Mouse (Mus musculus) cerebellum, postnatal 14 days (tissue): ENCODE measurements at regions not wholly inside any gene's neighbourhood (a gene's known extent, or its start where the extent isn't known, plus 50 kb on each side); places are given as distances from the start of the nearest gene placed in this dataset.

Experiments
- DNase-seq, 2 experiments: peaks; one replicate each; pipeline ENCODE4 v3.0.0; 2021; ENCODE audit warnings: mixed read lengths in 2 of 2

DNA sequence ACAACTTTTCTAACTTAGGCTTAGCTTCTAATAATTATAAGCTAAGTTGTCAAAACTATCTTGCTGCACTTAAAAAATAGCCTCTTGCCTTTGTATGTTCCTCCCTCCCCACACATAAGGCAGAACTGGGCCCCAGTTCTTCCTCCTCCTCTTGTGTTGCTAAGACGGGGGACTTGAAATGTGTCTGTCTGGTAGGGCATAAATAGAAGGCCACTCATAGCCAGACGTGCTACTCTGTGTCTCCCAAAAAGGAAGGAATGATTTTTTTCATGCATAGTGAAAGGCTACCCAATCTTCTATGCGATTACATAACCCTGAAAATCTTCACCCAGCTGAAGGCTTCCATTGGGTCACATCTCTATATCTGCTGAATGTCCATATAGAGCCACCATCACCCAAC, 183.5 kb downstream of the Hsfy2 start:
- DNase-seq: no peak

DNA sequence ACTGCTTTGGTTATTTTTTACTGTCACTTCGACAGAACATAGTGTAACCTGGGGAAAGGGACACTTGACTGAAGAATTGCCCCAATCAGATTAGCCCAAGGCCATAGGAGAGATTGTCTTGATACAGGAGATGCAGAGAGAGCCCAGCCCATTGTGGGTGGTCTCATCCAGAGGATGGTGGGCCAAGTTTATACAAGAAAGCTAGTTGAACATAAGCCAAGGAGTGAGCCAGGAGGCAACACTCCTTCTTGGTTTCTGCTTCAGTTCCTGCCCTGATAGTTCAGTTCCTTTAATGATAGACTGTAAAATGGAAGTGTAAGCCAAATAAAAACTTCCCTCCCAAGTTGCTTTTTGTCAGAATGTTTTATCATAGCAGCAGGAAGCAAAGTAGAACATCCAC, 194.4 kb downstream of the Hsfy2 start:
- no peak for DNase-seq

DNA sequence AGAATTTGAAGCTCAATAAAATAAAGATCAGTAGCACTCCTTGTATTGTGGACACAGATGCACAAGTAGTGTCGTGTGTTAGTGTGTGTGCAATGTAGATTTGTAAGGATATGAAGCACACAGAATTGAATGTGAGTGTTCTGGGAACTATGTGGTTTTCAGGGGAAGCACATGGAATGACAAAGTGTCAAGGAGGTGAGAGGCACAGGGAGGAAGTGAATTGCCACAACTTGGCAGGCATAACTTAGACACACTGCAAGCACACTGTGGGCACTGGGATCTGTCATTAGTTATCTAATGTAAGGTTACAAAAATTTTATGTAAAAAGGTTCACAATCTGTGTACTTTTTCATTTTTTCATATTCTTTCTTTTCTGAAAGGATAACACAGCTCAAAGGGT, 230.4 kb downstream of the Hsfy2 start:
- DNase-seq: no peak

DNA sequence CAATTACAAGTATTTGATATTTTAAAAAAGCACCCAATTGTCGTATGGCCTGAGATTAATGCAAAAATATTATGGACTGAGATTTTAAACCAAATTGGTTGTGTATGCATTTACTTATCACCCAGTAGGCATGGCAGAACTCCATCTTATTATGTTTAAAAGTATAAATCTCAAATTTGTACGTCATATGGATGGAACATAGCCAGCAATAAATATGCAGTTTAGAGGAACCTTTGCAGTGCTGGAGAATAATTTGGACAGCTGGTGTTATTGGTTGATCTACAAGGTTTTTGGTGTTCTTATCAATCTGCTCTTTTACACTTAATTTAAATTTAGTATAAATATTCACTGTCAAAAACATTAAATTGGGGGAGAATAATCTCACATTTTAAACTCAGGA, 233.9 kb downstream of the Hsfy2 start:
- no peak for DNase-seq

DNA sequence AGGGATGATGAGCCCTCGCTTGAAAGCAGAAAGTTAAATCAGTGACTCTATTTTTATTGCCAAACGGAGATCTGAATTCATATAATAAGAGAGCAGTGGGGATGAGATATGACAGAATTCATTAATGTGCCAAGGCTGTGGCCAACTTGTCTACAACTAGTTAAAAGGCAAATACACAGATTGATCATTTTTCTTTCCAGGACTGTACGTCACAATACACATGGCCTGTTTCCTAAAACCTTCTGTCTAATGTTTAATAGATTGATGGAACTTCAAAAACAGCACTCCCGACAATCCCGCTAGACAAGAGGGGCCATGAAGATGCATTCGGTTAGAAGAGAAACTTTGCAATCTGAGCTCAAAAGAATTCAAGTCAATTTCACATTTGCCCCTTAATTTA, 241.4 kb downstream of the Hsfy2 start:
- peak in 1 of 2 experiments; percentile 3 for DNase-seq

DNA sequence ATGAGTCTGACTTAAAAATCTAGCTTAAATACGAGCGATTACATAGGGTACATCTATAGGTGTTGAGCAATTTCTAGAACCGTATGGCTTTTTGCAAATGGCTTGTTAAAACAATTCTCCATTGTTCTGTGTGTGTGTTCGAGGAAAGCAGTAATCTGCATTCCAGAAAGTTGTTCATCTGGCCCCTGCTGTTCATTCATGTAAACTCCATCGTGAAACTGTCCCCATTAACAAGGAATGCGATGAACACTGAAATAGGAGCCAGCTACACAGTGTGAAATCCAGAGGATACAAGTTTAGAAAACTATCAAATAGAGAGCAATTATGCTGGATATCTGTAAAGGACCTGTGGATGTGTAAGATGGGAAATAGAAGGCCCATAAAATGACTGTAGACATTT, 250.1 kb downstream of the Hsfy2 start:
- DNase-seq: no peak

DNA sequence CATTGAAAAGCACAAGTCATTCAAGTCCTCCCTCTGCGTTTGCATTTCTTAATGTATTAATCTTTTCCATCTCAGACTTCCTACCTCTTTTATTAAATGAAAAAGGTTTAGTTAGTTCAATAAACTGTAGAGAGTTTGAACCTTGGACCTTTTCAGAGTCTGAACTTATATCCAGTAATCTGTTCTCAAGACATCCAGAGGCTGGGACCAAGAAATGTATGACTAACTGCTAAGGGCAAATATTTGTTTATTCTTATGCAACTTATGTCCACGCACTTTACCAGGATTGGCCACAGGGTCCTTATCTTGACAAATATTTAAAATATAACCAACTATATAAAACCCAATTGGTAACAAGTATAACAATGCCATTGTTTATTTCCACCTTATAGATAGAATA, 270.9 kb downstream of the Hsfy2 start:
- no peak for DNase-seq

DNA sequence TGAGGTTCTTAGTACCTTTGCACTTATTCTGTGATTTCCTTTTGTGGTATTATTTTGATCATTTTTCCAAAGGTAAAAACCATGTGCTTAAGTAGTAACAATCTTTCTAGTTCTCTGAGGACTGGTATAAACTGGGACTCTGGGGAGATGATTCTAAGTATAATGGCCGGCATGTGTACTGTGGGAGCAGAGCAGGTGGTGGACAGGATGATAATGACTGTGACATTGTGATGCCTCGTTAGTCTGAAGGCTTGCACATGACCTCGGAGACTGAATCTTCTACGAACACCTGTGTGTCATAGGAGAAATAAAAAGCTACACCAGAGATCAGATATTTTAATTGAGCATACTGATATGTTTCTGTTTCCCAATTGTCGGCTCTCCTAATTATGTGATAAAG, 276.4 kb downstream of the Hsfy2 start:
- DNase-seq: no peak

DNA sequence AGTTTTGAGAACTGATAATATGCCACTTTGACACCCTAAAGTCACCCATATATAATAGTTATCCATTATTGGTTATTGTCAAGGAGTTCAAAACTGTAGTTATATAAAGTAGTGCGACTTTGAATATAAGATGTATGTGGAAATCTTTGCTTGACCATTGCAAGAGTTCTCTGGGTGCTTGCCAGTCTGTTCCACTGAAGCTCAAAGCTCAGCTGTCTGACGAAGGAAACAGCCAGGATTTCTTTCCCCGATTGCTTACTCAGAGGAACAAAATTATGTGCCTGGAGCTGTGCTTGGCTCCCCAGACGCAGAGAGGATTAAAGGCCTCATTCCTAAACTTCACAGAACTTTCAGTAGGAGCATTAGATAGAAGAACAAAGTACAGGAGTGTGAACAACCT, 290.6 kb downstream of the Hsfy2 start:
- no peak for DNase-seq

DNA sequence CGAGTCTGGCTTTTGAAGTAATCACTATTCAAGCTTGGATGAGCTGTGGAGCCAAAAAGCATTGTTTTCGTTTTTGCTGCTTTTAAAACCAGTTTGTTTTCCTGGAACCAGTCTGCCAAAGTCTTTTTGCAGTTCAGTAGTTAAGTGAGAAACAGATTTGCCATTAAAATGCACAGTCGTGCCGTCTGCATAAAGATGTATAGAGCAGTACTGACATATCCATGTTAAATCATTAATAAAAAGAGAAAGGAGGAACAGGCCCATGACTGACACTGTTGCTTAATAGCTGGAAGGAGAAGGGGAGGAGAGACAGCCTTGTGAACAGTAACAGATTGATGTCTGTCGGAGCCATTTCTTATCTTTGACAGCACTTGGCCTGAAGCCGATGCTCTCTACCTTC, 292.3 kb downstream of the Hsfy2 start:
- DNase-seq: no peak

DNA sequence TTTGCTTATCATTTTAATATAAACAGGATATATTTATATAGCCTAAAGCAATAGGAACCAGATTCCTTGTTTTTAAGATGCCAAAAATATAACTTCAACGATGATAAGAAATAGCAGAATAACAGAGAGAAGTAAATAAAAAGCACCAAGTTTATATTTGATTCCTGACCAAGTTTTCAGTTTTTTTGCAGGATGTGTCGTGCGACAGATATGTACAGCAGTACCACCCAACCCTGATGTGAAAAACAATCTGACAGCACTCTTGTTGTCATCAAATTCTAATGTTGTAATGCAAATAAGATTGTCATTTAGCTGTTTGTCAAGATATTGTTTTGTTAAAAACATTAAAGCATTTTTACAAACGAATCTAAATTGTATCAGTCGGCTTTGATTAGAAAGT, 309.9 kb downstream of the Hsfy2 start:
- no peak for DNase-seq

DNA sequence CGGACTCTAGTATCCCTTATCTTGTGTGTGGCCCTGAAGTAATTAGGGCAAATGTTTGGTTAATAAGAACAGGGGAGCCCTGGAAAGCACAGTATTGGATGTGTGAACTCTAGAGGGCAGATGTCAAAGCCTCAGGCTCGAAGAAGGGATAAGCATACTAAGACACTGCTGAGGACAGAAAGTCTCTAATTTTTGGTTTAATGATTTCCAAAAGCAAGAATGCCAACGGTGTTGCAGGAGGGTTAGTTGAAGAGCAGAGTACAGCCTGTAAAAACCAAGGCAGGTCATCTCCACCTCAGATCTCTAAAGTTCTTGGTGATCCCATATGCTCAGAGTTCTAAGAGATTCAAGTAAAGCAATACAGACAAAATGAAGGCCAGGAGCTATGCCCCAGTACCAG, 328.6 kb downstream of the Hsfy2 start:
- no peak for DNase-seq

DNA sequence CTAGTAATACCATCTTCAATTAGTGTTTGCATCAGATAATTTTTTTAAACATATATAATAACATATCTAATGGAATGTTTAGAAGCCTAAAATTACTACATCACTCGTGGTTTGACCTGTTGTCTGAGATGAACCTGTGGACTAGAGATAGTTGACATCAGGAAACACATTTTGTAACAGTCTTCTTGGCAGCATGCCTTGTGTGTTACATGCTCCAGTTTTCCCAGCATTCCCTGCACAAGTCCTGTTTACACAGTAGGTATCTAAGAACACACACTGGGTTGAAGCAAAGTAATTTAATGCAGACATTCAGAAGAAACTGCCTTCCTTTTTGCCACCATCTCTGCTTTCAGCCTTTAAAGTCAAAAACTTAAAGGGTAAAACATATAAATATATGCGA, 342.8 kb downstream of the Hsfy2 start:
- DNase-seq: peak; percentile 40 to 47

DNA sequence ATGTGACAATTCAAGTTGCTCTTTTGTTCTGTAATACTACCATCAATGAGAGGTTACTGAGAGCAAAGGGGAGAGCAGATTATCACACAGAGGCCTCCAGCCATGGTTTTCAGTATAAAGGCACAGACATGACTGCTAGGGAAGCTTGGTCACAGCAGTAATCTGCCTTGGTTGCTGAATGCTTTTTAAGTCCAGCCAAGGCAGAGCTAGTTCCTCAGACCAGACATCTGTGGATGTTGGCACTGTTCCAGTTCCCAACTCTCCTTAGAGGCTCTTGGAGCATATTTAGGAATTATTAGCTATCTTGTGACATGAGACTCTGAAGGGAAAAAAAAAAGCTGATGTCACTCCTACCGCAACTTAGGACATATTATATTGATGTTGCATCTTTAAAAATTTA, 347.5 kb downstream of the Hsfy2 start:
- DNase-seq: peak; percentile 55 to 65

DNA sequence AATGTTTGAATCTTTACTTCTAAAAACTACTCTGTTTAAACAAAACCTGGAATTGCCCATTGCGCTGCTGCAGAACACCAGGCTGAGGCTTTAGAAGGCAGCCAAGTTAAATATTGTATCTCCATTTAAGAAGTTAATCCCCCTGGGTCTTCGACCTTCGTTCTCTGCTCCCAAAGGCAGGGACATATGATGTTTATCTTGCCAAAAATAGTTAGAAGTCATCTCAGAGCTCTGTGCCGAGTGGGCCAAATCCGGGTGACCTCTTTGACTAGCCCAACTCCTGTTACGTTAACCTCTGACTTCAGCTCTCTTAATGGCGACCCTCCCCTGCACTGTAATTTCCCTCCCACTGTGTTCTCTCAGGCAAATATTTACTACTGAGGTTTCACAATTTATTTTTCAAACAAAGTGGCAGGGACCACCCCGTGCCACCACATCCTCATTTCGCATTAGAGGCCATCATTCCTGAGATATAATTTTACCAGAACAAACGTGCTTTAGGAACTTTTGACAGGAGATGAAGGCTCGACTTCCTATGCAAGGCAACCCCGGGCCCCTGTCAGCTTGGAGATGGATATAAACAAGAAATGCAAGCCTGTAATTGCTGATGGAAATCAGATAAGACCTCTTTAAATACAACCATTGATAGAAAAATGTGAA, 350.7 kb downstream of the Hsfy2 start:
- no peak for DNase-seq

DNA sequence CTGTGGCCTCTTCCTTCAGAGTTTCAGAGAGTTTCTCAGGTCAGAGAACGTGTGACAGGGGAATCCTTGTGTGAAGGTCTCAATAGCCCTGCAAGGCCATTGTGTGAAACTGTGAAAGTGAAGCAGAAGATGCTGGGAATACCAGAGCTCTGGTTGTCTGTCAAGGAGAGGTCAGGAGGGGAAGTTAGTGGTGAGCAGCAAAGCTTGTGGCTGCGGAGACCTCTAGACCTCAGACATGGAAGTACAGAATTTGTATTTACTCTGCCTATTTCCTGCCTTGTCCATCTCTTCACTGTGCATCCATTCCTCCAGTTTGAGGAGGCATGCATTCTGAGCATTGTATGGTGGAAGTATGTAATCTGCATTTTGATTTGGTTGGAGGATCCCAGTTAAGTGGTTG, 375.5 kb downstream of the Hsfy2 start:
- no peak for DNase-seq

DNA sequence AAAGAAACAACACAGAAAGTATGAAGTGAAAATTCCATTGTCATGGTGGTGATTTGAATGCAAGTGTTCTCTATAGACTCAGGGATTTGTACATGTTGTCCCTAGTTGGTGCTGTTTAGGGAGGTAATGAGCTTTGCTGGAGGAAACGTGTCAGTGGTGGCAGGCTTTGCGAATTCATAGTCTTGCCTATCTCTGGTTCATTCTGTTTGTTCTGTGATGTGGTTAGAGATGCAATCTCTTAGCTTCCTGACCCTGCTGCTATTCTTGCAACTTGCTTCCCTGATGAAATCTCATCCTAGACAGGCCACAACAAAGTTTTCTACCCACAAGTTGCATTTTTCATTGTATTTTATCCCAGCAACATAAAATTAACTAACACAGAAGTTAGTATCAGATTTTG, 376.5 kb downstream of the Hsfy2 start:
- DNase-seq: no peak

DNA sequence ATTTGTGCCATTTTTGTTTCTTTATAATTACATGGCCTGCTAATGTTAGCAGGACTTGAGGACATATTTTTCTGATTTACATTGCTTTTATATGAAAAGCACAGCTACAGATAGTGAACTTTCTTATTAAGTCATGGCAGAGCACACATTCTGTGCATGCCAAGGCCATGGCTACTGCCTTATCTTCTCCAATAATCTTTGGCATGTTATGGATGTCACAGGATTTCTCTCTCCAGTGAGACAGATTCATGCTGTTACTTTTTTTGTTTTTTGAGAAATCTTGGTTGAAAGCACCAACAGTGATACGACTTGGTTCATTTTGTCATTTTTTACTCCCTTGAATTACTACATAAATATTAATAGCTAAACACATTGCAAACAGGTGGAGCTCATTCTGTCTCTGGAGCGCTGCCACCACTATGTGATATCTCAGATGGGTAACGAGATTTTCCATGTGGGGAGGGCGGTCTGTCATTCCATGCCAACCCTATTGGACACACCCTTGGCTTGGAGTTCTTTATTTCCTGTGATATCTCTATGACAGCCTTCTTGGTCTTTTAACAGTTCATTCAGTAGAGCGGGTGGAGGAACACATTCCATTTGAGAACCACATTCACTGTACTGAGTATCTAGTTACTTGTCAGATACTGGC, 380.3 kb downstream of the Hsfy2 start:
- DNase-seq: peak; percentile 76 to 77

DNA sequence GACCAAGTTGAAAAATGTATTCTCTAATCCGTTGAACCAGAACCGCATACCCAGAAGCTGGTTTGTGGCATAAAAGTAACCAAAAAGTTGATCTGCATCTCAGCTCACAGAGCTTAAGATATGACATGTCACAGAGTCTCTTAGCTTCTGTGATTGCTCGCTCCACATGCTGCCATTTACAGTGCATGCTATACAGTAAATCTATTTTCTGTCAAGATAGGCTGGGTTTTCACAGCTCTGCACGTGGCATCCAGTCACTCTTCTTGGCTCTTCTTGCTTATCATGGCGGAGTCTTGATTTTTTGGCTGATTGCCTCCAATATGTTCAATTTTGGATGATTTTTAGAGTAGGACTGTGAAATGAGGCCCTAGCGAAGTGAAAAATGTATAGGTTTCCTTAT, 397.5 kb downstream of the Hsfy2 start:
- no peak for DNase-seq

DNA sequence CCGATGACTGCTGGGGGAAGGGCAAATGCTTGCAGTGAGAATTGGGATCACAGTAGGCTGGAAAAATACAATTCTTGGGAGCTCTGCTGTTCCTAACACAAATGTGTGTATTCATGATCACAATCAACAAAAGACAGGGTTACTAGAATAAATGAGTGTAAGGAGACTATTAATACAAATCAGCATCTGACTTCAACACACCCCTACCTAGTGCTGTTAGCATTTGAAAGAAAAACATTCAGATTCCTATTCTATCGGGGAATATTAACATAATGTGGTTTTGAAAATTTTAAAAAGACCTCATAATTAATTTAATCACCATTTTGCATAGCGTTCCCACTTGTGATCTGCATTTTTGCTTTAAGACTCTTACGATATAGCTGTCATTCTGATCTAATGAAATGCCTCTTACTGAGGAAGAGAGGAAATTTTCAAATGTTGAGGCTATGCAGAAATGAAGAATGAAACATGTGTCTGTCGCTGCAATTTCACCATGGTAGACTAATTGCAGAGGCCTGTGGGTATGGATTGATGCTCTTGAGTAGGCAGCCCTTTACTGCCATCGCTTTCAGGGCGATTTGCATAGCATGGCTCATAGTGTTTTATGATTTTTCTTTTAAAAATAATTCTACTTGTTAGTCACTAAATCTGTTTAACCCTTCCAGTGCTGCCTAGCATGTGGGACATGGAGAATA, 410.8 kb downstream of the Hsfy2 start:
- DNase-seq: no peak

DNA sequence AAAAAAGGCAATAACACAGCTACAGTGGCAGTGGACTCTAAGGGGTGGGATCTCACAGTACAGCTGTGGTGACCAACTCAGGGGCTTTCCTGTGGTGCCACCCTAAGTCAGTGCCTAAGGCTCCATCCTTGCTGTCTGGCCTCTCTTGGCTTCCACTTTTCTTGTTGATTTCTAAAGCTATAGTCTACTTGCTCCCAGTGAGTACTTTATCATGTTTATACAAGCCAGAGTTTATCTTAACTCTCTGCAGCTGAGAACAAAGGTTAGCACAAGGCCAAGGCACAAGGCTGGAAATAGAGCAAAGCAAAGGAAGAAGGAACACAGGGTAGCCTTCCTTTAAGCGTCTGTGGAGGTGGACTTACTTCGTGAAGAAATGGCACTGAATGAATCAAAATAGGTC, 417.5 kb downstream of the Hsfy2 start:
- DNase-seq: no peak

DNA sequence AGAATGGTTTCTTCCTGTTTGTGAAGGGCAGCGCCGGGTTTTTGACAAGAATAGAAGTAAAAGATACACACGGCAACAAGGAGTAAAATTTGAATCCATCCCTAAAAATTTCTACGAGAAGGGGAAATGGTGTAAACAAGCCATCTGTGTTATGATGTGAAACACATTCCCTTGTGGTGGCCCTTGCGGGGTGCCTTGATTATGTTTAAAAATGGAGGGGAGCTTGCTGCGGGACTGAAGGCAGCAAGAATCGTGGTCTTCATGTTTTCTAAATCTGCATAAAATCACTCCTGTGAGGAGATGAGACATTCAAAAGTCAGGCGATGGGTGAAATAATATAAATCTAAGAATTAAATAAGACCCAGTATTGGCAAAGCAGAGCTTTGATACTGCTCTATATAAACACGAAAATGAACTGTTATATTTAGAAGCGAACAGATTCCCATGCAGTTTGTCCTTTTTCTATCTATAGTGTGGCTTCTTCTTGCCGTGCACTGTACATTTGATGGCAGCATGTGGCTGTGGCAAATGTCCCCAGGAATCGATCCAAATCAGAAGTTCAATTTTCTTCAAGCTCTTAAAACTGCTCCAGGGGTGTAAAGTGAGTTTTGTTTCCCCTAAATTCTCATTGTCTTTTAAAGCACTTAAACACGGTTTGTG, 426.4 kb downstream of the Hsfy2 start:
- DNase-seq: no peak

DNA sequence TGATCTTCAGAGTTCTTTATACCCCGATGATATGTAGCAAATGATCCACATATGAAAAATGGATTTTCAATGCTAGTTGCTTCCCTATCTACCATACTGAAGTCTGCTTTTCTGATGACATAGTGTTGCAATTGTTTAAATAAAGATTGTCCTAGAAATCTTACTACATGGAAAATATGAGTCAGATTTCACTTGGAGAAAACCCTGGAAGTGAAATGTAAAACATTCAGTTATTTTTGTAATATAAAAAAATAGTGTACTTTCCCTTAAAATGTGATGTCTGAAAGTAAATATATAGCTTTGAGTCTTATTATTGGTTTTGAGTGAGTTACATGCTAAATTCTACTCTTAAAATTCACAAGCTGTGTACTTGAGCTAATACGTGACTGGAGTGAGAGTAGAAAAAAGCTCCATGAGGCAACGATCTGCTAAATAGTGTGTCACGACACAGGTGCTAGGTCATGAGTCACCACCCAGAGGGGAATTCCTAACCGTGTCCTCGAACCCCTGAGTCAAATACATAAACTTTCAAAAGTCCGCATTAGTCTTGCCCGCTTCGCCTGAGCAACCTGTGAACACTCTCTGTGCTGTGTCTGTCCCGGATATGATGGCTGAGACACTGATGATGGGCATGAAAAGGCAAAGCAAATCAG, 430.5 kb downstream of the Hsfy2 start:
- DNase-seq: no peak
